Mouse (Mus musculus) kidney, adult 2 months (tissue): ENCODE data around the gene Heatr3.

Experiments
- CTCF ChIP-seq: fragments of 200-500 bp; conservative IDR thresholded peaks from 2 replicates; pipeline ENCODE4 v1.5.1; 2011; ENCODE audit warnings: low read depth, mild to moderate bottlenecking, control low read depth, low read length, moderate library complexity, mixed read lengths; ENCODE audit not compliant: insufficient read depth, insufficient read length
- POLR2A ChIP-seq: fragments of 200-500 bp; IDR thresholded peaks from one replicate; pipeline ENCODE4 v1.6.1; 2011; ENCODE audit warnings: low read depth, low read length, control low read depth

DNA sequence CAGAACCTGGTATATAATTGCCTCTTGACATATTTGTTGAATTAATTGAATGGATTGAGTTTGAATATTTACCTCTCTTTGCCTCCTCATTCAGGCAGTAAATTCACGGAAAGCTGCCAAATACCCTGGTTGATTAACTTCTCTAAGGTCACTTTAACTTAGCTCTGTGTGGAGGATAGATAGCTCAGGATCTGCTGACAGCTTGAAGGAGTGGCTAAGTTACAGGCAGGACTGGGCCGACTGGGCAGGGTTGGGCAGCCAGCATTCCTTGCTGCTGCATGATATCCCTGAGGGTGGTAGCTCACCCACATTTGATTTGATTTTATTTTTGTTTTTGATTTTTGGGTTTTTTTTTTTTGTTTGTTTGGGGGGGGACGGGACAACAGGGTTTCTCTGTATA, 59.7 kb downstream of the Heatr3 start:
- TF ChIP-seq CTCF: no peak
- no peak for TF ChIP-seq POLR2A
